Mouse (Mus musculus): ENCODE results near the gene Dnajc11. TPM values are rescaled to one million over a fixed set of nuclear protein-coding genes. Genes with fewer than 3 reads are reported as not detected.

The Dnajc11 gene
- polyA plus RNA-seq, 1 experiment from 2014 or later: 25.7 TPM

GRCm38 (mm10) chr4:151995371-151996172 is 62.1 kb downstream of the Dnajc11 start:
- H3K4me1 ChIP-seq (replicated peaks; ENCODE audit: control insufficient read depth, insufficient read depth, low read length): no peaks in the 10 kb centered on the region
- TF ChIP-seq CTCF (IDR thresholded peaks at IDR 0.05; ENCODE audit: low read depth): no peak
- H3K36me3 ChIP-seq (ENCODE audit: control insufficient read depth, insufficient read depth): peaks cover 19% of the 10 kb centered on the region
- ATAC-seq: peak; percentile 20; the same call in 1 of the 2 replicates
- H3K4me2 ChIP-seq (replicated peaks; ENCODE audit: low read depth): peak overlapping the region; percentile 93
- under 1% methylated on average over 97 of the region's 111 CpGs for WGBS
- peak overlapping the region; percentile 97 for H3K4me3 ChIP-seq (ENCODE audit: low read depth, low read length)
- H3K9ac ChIP-seq (ENCODE audit: low read depth, low read length): peak overlapping the region; percentile 89
- no peaks in the 10 kb centered on the region for H3K9me3 ChIP-seq (ENCODE audit: control insufficient read depth)
- H3K27me3 ChIP-seq (replicated peaks; ENCODE audit: control insufficient read depth, insufficient read depth, low read length): no peaks in the 10 kb centered on the region
- H3K27ac ChIP-seq (ENCODE audit: low read depth, low read length): peak overlapping the region; percentile 91

GRCm38 (mm10) chr4:151996173-151996950 is 62.9 kb downstream of the Dnajc11 start, which contains the start of gene Phf13:
Gene Phf13 (minus strand): TSS chr4:151996258.
- Histone ChIP-seq H3K27me3 (replicated peaks; ENCODE audit: control insufficient read depth, insufficient read depth, low read length) (no peaks in the 10 kb centered on the region), H3K4me1 (replicated peaks; ENCODE audit: control insufficient read depth, insufficient read depth, low read length) (no peaks in the 10 kb centered on the region), H3K36me3 (ENCODE audit: control insufficient read depth, insufficient read depth) (peaks cover 12% of the 10 kb centered on the region), H3K9ac (ENCODE audit: low read depth, low read length) (peak within 1 kb of the TSS; percentile 89), H3K9me3 (ENCODE audit: control insufficient read depth) (no peaks in the 10 kb centered on the region), H3K4me3 (ENCODE audit: low read depth, low read length) (peak within 1 kb of the TSS; percentile 97), H3K4me2 (replicated peaks; ENCODE audit: low read depth) (peak within 1 kb of the TSS; percentile 93), H3K27ac (ENCODE audit: low read depth, low read length) (peak within 1 kb of the TSS; percentile 91)
- under 1% methylated on average over 84 of the region's 94 CpGs for WGBS
- TF ChIP-seq CTCF (IDR thresholded peaks at IDR 0.05; ENCODE audit: low read depth): peak; percentile 33
- ATAC-seq: peak; percentile 97

- no peak for ATAC-seq
- H3K27me3 ChIP-seq (replicated peaks; ENCODE audit: control insufficient read depth, insufficient read depth, low read length): no peaks in the 10 kb centered on the region
Observed at GRCm38 (mm10) chr4:151996951-151997222, 63.4 kb downstream of the Dnajc11 start.

GRCm38 (mm10) chr4:151997701-151998100 is 64.2 kb downstream of the Dnajc11 start:
- Histone ChIP-seq H3K4me3 (ENCODE audit: low read depth, low read length) (no peak overlapping the region), H3K27ac (ENCODE audit: low read depth, low read length) (no peak overlapping the region), H3K4me2 (replicated peaks; ENCODE audit: low read depth) (peak overlapping the region; percentile 93), H3K27me3 (replicated peaks; ENCODE audit: control insufficient read depth, insufficient read depth, low read length) (no peaks in the 10 kb centered on the region), H3K4me1 (replicated peaks; ENCODE audit: control insufficient read depth, insufficient read depth, low read length) (no peaks in the 10 kb centered on the region), H3K9me3 (ENCODE audit: control insufficient read depth) (no peaks in the 10 kb centered on the region), H3K9ac (ENCODE audit: low read depth, low read length) (0 out of 2 replicates have a peak overlapping the region, but pooled peaks have one; percentile 67), H3K36me3 (ENCODE audit: control insufficient read depth, insufficient read depth) (no peaks in the 10 kb centered on the region; the same call in 1 of the 2 replicates)
- no peak for TF ChIP-seq CTCF (IDR thresholded peaks at IDR 0.05; ENCODE audit: low read depth)
- no peak for ATAC-seq
- 68% methylated on average over 3 of the region's 3 CpGs for WGBS

More at GRCm38 (mm10) chr4:151996951-151997222, 63.4 kb downstream of the Dnajc11 start:
- H3K27ac ChIP-seq (ENCODE audit: low read depth, low read length): peak overlapping the region; percentile 91
- no peaks in the 10 kb centered on the region for H3K9me3 ChIP-seq (ENCODE audit: control insufficient read depth)
- TF ChIP-seq CTCF (IDR thresholded peaks at IDR 0.05; ENCODE audit: low read depth): no peak
- H3K36me3 ChIP-seq (ENCODE audit: control insufficient read depth, insufficient read depth): peaks cover 6% of the 10 kb centered on the region
- no peaks in the 10 kb centered on the region for H3K4me1 ChIP-seq (replicated peaks; ENCODE audit: control insufficient read depth, insufficient read depth, low read length)
- peak overlapping the region; percentile 97 for H3K4me3 ChIP-seq (ENCODE audit: low read depth, low read length)
- WGBS: 2% methylated on average over 13 of the region's 13 CpGs
- peak overlapping the region; percentile 93 for H3K4me2 ChIP-seq (replicated peaks; ENCODE audit: low read depth)
- peak overlapping the region; percentile 67 for H3K9ac ChIP-seq (ENCODE audit: low read depth, low read length)

- no peak for TF ChIP-seq CTCF (IDR thresholded peaks at IDR 0.05; ENCODE audit: low read depth)
- Histone ChIP-seq H3K4me2 (replicated peaks; ENCODE audit: low read depth) (no peak overlapping the region), H3K36me3 (ENCODE audit: control insufficient read depth, insufficient read depth) (no peaks in the 10 kb centered on the region; the same call in 1 of the 2 replicates), H3K9me3 (ENCODE audit: control insufficient read depth) (no peaks in the 10 kb centered on the region), H3K4me1 (replicated peaks; ENCODE audit: control insufficient read depth, insufficient read depth, low read length) (no peaks in the 10 kb centered on the region), H3K9ac (ENCODE audit: low read depth, low read length) (no peak overlapping the region), H3K27me3 (replicated peaks; ENCODE audit: control insufficient read depth, insufficient read depth, low read length) (no peaks in the 10 kb centered on the region), H3K4me3 (ENCODE audit: low read depth, low read length) (no peak overlapping the region), H3K27ac (ENCODE audit: low read depth, low read length) (no peak overlapping the region)
- 75% methylated on average over 3 of the region's 3 CpGs for WGBS
- ATAC-seq: no peak
Observed at GRCm38 (mm10) chr4:151999481-151999880, 66.0 kb downstream of the Dnajc11 start.

- Histone ChIP-seq H3K9me3 (ENCODE audit: control insufficient read depth) (no peaks in the 10 kb centered on the region), H3K27me3 (replicated peaks; ENCODE audit: control insufficient read depth, insufficient read depth, low read length) (no peaks in the 10 kb centered on the region), H3K4me1 (replicated peaks; ENCODE audit: control insufficient read depth, insufficient read depth, low read length) (no peaks in the 10 kb centered on the region), H3K4me3 (ENCODE audit: low read depth, low read length) (no peak overlapping the region), H3K36me3 (ENCODE audit: control insufficient read depth, insufficient read depth) (no peaks in the 10 kb centered on the region; the same call in 1 of the 2 replicates), H3K27ac (ENCODE audit: low read depth, low read length) (no peak overlapping the region), H3K4me2 (replicated peaks; ENCODE audit: low read depth) (no peak overlapping the region), H3K9ac (ENCODE audit: low read depth, low read length) (no peak overlapping the region)
- 20% methylated on average over 4 of the region's 4 CpGs for WGBS
- no peak for TF ChIP-seq CTCF (IDR thresholded peaks at IDR 0.05; ENCODE audit: low read depth)
- no peak for ATAC-seq
Observed at GRCm38 (mm10) chr4:152000906-152001305, 67.4 kb downstream of the Dnajc11 start.

Data from intestine, postnatal 0 days (tissue).